In the genomic region with DNA sequence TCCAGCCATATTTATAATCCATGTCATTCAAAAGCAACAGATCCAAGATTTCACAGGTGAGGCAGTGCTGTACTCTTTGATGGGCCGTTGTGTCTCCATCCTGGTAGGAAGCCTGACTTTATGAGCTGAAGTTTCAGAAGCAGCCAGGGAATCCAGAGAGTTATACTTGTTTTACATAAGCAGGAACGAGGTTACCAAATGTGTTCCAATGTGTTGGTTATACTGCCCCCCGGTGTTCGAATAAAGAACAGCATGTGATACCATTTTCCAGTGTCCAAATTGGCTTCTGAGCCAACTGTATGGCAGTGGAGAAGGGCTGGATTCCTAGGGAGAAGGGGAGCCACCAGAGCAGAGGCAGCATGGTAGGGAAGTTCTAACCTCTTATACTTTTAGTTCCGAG, we compare ENCODE assay signal across 9 mouse cellular contexts. TPM values are rescaled to one million over a fixed set of nuclear protein-coding genes. Genes with fewer than 3 reads are reported as not detected.
A peak's percentile ranks its signal among the peaks of the same experiment; 100 is the strongest.
DNase-seq lines count a peak whose midpoint lies in the region; ATAC-seq lines count a peak whose summit lies in the region.
"Had no signal": no experiment of that assay in that cellular context is flagged by ENCODE, and none has a peak within 500 bp of the region (broad histone marks: within the 10 kb centered on the region; RNA-seq: fewer than 3 reads in every experiment).

No protein-coding gene starts in this region.

- ATAC-seq in lung, embryonic 16.5 days (ENCODE audit: low read depth), result peak; percentile 20; the same call in 1 of the 2 replicates

- no peaks in the 10 kb centered on the region for H3K9me3 ChIP-seq in lung, embryonic 16.5 days (ENCODE audit: control insufficient read depth, low read length)
- H3K9me3 ChIP-seq: limb, embryonic 15.5 days had no signal

- no peaks in the 10 kb centered on the region for H3K4me1 ChIP-seq in lung, embryonic 16.5 days (replicated peaks; ENCODE audit: control insufficient read depth, insufficient read depth, low read length)
- H3K4me1 ChIP-seq: limb, embryonic 15.5 days had no signal

- H3K27me3 ChIP-seq in lung, embryonic 16.5 days (ENCODE audit: control insufficient read depth, insufficient read depth, low read depth, low read length), result no peaks in the 10 kb centered on the region
- H3K27me3 ChIP-seq: limb, embryonic 15.5 days had no signal

- WGBS in lung, embryonic 16.5 days, result 10% methylated on average over 5 of the region's 5 CpGs

- H3K36me3 ChIP-seq in lung, embryonic 16.5 days (ENCODE audit: control insufficient read depth, insufficient read depth, low read length), result no peaks in the 10 kb centered on the region
- H3K36me3 ChIP-seq: limb, embryonic 15.5 days had no signal

- DNase-seq in gastrocnemius, adult 18-20 months (ENCODE audit: low spot score), result peak; percentile 73
- DNase-seq in gastrocnemius, postnatal 25 days, result no peak
- DNase-seq in NIH3T3 (ENCODE audit: low read depth), result peak; percentile 91
- DNase-seq in cerebellum, adult 9-10 months, result peak; percentile 81
- peak; percentile 59 to 73 for DNase-seq in frontal cortex, postnatal 25 days (ENCODE audit: low spot score in 2 of 2)
- DNase-seq in layer of hippocampus, adult 18-20 months (ENCODE audit: low spot score in 2 of 2), result peak; percentile 50 to 80
- peak; percentile 49 for DNase-seq in right cerebral cortex, postnatal 14 days

- H3K27ac ChIP-seq in lung, embryonic 16.5 days (ENCODE audit: low read length), result no peak overlapping the region
- H3K27ac ChIP-seq: limb, embryonic 15.5 days had no signal

- no peak overlapping the region for H3K4me2 ChIP-seq in lung, embryonic 16.5 days (ENCODE audit: low read depth, low read length)
- H3K4me2 ChIP-seq: limb, embryonic 15.5 days had no signal

- H3K9ac ChIP-seq in lung, embryonic 16.5 days (ENCODE audit: low read length), result no peak overlapping the region
- H3K9ac ChIP-seq: limb, embryonic 15.5 days had no signal

- H3K4me3 ChIP-seq in lung, embryonic 16.5 days (ENCODE audit: low read length), result no peak overlapping the region
- H3K4me3 ChIP-seq: limb, embryonic 15.5 days had no signal

RNA-seq across cellular contexts. Expression of a gene that starts 29.5 kb away (rescaled TPM):
- 1 to 10 TPM; 5.0 to 7.4 TPM for total RNA-seq in gastrocnemius, adult 18-20 months (2021)
- 1 to 10 TPM; 5.1 to 6.1 TPM for total RNA-seq in gastrocnemius, postnatal 25 days (2021)
- 10 to 100 TPM; 19.7 to 20.5 TPM for total RNA-seq in layer of hippocampus, adult 18-20 months (2021)
- polyA plus RNA-seq in lung, embryonic 16.5 days (2015; fragmentation: Nextera tagmentation; extraction: Ambion mirVana), result 15.9 and 17.2 TPM in 2 replicates

RNA-seq across cellular contexts. Expression of a gene that starts 46.3 kb away (rescaled TPM):
- 10 to 100 TPM; 64.1 to 66.8 TPM for total RNA-seq in gastrocnemius, adult 18-20 months (2021)
- 10 to 100 TPM; 53.0 to 60.9 TPM for total RNA-seq in gastrocnemius, postnatal 25 days (2021)
- 100 to 1,000 TPM; 112 to 114 TPM for total RNA-seq in layer of hippocampus, adult 18-20 months (2021)
- polyA plus RNA-seq in lung, embryonic 16.5 days (2015; fragmentation: Nextera tagmentation; extraction: Ambion mirVana), result 201 and 221 TPM in 2 replicates
